Mouse (Mus musculus) forebrain, embryonic 14.5 days (tissue): ENCODE results near the gene Pdk2. TPM values are rescaled to one million over a fixed set of nuclear protein-coding genes. Genes with fewer than 3 reads are reported as not detected.
A peak's percentile ranks its signal among the peaks of the same experiment; 100 is the strongest.

Source experiments
- ATAC-seq: fragments of 200-750 bp; cut with Nextera tagmentation; 2 replicates; pipeline ENCODE4 v1.8.0; 2017; ENCODE audit warnings: mild to moderate bottlenecking, moderate library complexity
- DNase-seq: peaks from one replicate; pipeline ENCODE4 v3.0.0-alpha.2; 2015; ENCODE audit warnings: low spot score
- H3K27ac ChIP-seq: fragments of 300-500 bp; sonication (generic); 2 replicates; pipeline ENCODE4 v1.5.1; 2014; ENCODE audit warnings: low read depth, mild to moderate bottlenecking, control low read depth, low read length, moderate library complexity
- H3K27me3 ChIP-seq: fragments of 300-500 bp; sonication (generic); replicated peaks from 2 replicates; pipeline ENCODE4 v1.6.1; 2014; ENCODE audit warnings: low read length, control low read depth, mixed read lengths; ENCODE audit not compliant: control insufficient read depth, insufficient read depth
- H3K36me3 ChIP-seq: fragments of 300-500 bp; sonication (generic); 2 replicates; pipeline ENCODE4 v1.6.1; 2014; ENCODE audit warnings: low read length, control low read depth; ENCODE audit not compliant: control insufficient read depth, insufficient read depth
- H3K4me1 ChIP-seq: fragments of 300-500 bp; sonication (generic); 2 replicates; pipeline ENCODE4 v1.6.1; 2014; ENCODE audit warnings: antibody characterized with exemption, low read length, control low read depth; ENCODE audit not compliant: control insufficient read depth, insufficient read depth
- H3K4me2 ChIP-seq: fragments of 300-500 bp; sonication (generic); 2 replicates; pipeline ENCODE4 v1.6.1; 2014; ENCODE audit warnings: mild to moderate bottlenecking, control low read depth, low read length
- H3K4me3 ChIP-seq: fragments of 300-500 bp; sonication (generic); 2 replicates; pipeline ENCODE4 v1.5.1; 2014; ENCODE audit warnings: low read depth, low read length, control low read depth
- H3K9ac ChIP-seq: fragments of 300-500 bp; sonication (generic); 2 replicates; pipeline ENCODE4 v1.6.1; 2014; ENCODE audit warnings: mild to moderate bottlenecking, low read length, control low read depth, moderate library complexity
- H3K9me3 ChIP-seq: fragments of 300-500 bp; sonication (generic); replicated peaks from 2 replicates; pipeline ENCODE4 v1.6.1; 2016; ENCODE audit warnings: low read length, control low read depth, mixed read lengths; ENCODE audit not compliant: control insufficient read depth
- WGBS: fragments of 180-500 bp; shearing (Covaris S2); extraction: QIAGEN DNeasy Blood & Tissue Kit; methylation state at CpG from one replicate; pipeline ENCODE4 v1.1.7; 2014; 5-methylcytosine and 5-hydroxymethylcytosine counted together
- polyA plus RNA-seq: library from polyadenylated mRNA; unstranded; fragments of >200 nt; fragmentation: Nextera tagmentation; extraction: Ambion mirVana; gene quantifications from 2 replicates; pipeline ENCODE4 v1.2.1, GENCODE M21; 2014

Pdk2 gene
- polyA plus RNA-seq, 1 experiment from 2014 or later: 20.1 TPM

GRCm38 (mm10) chr11:95073835-95074234 lies 32.7 kb upstream of the Pdk2 start:
- no peak overlapping the region for H3K9ac ChIP-seq
- H3K27ac ChIP-seq: no peak overlapping the region
- H3K4me3 ChIP-seq: no peak overlapping the region
- H3K27me3 ChIP-seq: peaks cover 13% of the 10 kb centered on the region; the same call in 1 of the 2 replicates
- H3K9me3 ChIP-seq: no peaks in the 10 kb centered on the region
- ATAC-seq: no peak
- 0 out of 2 replicates have a peak, but pooled peaks cover 3% of the 10 kb centered on the region for H3K4me1 ChIP-seq
- WGBS: 81% methylated on average over 4 of the region's 4 CpGs
- H3K4me2 ChIP-seq: no peak overlapping the region
- no peak for DNase-seq
- H3K36me3 ChIP-seq: no peaks in the 10 kb centered on the region

- no peak for ATAC-seq
Measured at GRCm38 (mm10) chr11:95072804-95073203, 31.6 kb upstream of the Pdk2 start.

GRCm38 (mm10) chr11:95072136-95072535 lies 31.0 kb upstream of the Pdk2 start:
- DNase-seq: no peak
- no peak for ATAC-seq
- Histone ChIP-seq H3K4me2 (no peak overlapping the region), H3K9ac (no peak overlapping the region), H3K4me1 (0 out of 2 replicates have a peak, but pooled peaks cover 3% of the 10 kb centered on the region), H3K4me3 (no peak overlapping the region), H3K27me3 (peaks cover 6% of the 10 kb centered on the region; the same call in 1 of the 2 replicates), H3K36me3 (no peaks in the 10 kb centered on the region), H3K9me3 (no peaks in the 10 kb centered on the region), H3K27ac (no peak overlapping the region)
- WGBS: 74% methylated on average over 8 of the region's 8 CpGs

More at GRCm38 (mm10) chr11:95072804-95073203, 31.6 kb upstream of the Pdk2 start:
- Histone ChIP-seq H3K4me1 (0 out of 2 replicates have a peak, but pooled peaks cover 3% of the 10 kb centered on the region), H3K27ac (no peak overlapping the region), H3K9ac (no peak overlapping the region), H3K4me2 (no peak overlapping the region), H3K27me3 (peaks cover 11% of the 10 kb centered on the region; the same call in 1 of the 2 replicates), H3K9me3 (no peaks in the 10 kb centered on the region), H3K4me3 (no peak overlapping the region), H3K36me3 (no peaks in the 10 kb centered on the region)
- WGBS: 64% methylated on average over 5 of the region's 5 CpGs
- no peak for DNase-seq

GRCm38 (mm10) chr11:95071266-95071665 lies 30.1 kb upstream of the Pdk2 start:
- no peak overlapping the region for H3K27ac ChIP-seq
- no peak overlapping the region for H3K4me3 ChIP-seq
- H3K4me2 ChIP-seq: no peak overlapping the region
- H3K9ac ChIP-seq: no peak overlapping the region
- 33% methylated on average over 7 of the region's 7 CpGs for WGBS
- no peaks in the 10 kb centered on the region for H3K36me3 ChIP-seq
- H3K9me3 ChIP-seq: no peaks in the 10 kb centered on the region
- H3K4me1 ChIP-seq: 0 out of 2 replicates have a peak, but pooled peaks cover 3% of the 10 kb centered on the region
- DNase-seq: peak; percentile 34
- ATAC-seq: no peak
- H3K27me3 ChIP-seq: peaks cover 3% of the 10 kb centered on the region; the same call in 1 of the 2 replicates

GRCm38 (mm10) chr11:95070140-95071107 lies 29.3 kb upstream of the Pdk2 start:
- no peak overlapping the region for H3K4me2 ChIP-seq
- no peak overlapping the region for H3K9ac ChIP-seq
- DNase-seq (no peak), ATAC-seq (no peak)
- H3K4me1 ChIP-seq: 0 out of 2 replicates have a peak, but pooled peaks cover under 1% of the 10 kb centered on the region
- no peak overlapping the region for H3K4me3 ChIP-seq
- H3K36me3 ChIP-seq: no peaks in the 10 kb centered on the region
- H3K27ac ChIP-seq: no peak overlapping the region
- H3K27me3 ChIP-seq: 0 out of 2 replicates have a peak, but pooled peaks cover 3% of the 10 kb centered on the region
- H3K9me3 ChIP-seq: no peaks in the 10 kb centered on the region
- WGBS: 72% methylated on average over 8 of the region's 8 CpGs

- Histone ChIP-seq H3K4me3 (no peak overlapping the region), H3K9me3 (no peaks in the 10 kb centered on the region), H3K4me1 (no peaks in the 10 kb centered on the region), H3K9ac (no peak overlapping the region), H3K27ac (no peak overlapping the region), H3K4me2 (no peak overlapping the region), H3K27me3 (no peaks in the 10 kb centered on the region), H3K36me3 (no peaks in the 10 kb centered on the region)
- DNase-seq: no peak
- 88% methylated on average over 10 of the region's 10 CpGs for WGBS
- no peak for ATAC-seq
Measured at GRCm38 (mm10) chr11:95069226-95069957, 28.2 kb upstream of the Pdk2 start.

GRCm38 (mm10) chr11:95056768-95057501 lies 15.8 kb upstream of the Pdk2 start:
- H3K4me2 ChIP-seq: peak overlapping the region; percentile 38
- no peaks in the 10 kb centered on the region for H3K27me3 ChIP-seq
- no peaks in the 10 kb centered on the region for H3K9me3 ChIP-seq
- no peaks in the 10 kb centered on the region for H3K36me3 ChIP-seq
- H3K27ac ChIP-seq: no peak overlapping the region
- H3K4me1 ChIP-seq: no peaks in the 10 kb centered on the region
- peak overlapping the region; percentile 9; the same call in 1 of the 2 replicates for H3K9ac ChIP-seq
- 7% methylated on average over 19 of the region's 19 CpGs for WGBS
- DNase-seq (peak; percentile 59), ATAC-seq (peak; percentile 46; the same call in 1 of the 2 replicates)
- H3K4me3 ChIP-seq: no peak overlapping the region; the same call in 1 of the 2 replicates

GRCm38 (mm10) chr11:95053062-95053461 lies 11.9 kb upstream of the Pdk2 start:
- WGBS: 81% methylated on average over 9 of the region's 9 CpGs
- no peak for ATAC-seq
- Histone ChIP-seq H3K4me1 (no peaks in the 10 kb centered on the region), H3K27ac (no peak overlapping the region), H3K27me3 (no peaks in the 10 kb centered on the region), H3K9ac (no peak overlapping the region), H3K4me3 (no peak overlapping the region), H3K4me2 (no peak overlapping the region), H3K36me3 (no peaks in the 10 kb centered on the region), H3K9me3 (no peaks in the 10 kb centered on the region)
- no peak for DNase-seq
